Mouse (Mus musculus): ENCODE measurements at regions not wholly inside any gene's neighbourhood (a gene's known extent, or its start where the extent isn't known, plus 50 kb on each side); places are given as distances from the start of the nearest gene placed in this dataset.

- no peaks in the 10 kb centered on the region for H3K27me3 ChIP-seq (ENCODE audit: control insufficient read depth, insufficient read depth, low read length)
- no peaks in the 10 kb centered on the region for H3K36me3 ChIP-seq (ENCODE audit: control insufficient read depth, insufficient read depth, low read length)
- H3K4me1 ChIP-seq (ENCODE audit: control insufficient read depth, insufficient read depth, low read length), result peaks cover 7% of the 10 kb centered on the region; the same call in 1 of the 2 replicates
- no peak overlapping the region for H3K4me2 ChIP-seq (ENCODE audit: low read depth, low read length)
- H3K9me3 ChIP-seq (ENCODE audit: control insufficient read depth, low read length), result no peaks in the 10 kb centered on the region
- no peak overlapping the region for H3K9ac ChIP-seq (replicated peaks; ENCODE audit: low read depth, low read length)
- H3K27ac ChIP-seq (ENCODE audit: low read depth, low read length), result peak overlapping the region; percentile 46; the same call in 1 of the 2 replicates
- no peak overlapping the region for H3K4me3 ChIP-seq (ENCODE audit: low read depth, low read length)
- peak; percentile 41; the same call in 1 of the 2 replicates for ATAC-seq (ENCODE audit: low read depth)
Observed at GRCm38 (mm10) chr4:106255959-106256609, 59.9 kb upstream of the Usp24 start.

GRCm38 (mm10) chr4:106261404-106261803 lies 54.6 kb upstream of the Usp24 start:
- Histone ChIP-seq H3K36me3 (ENCODE audit: control insufficient read depth, insufficient read depth, low read length) (no peaks in the 10 kb centered on the region), H3K27me3 (ENCODE audit: control insufficient read depth, insufficient read depth, low read length) (no peaks in the 10 kb centered on the region), H3K27ac (ENCODE audit: low read depth, low read length) (no peak overlapping the region), H3K4me1 (ENCODE audit: control insufficient read depth, insufficient read depth, low read length) (peaks cover 3% of the 10 kb centered on the region; the same call in 1 of the 2 replicates), H3K9ac (replicated peaks; ENCODE audit: low read depth, low read length) (no peak overlapping the region), H3K4me3 (ENCODE audit: low read depth, low read length) (no peak overlapping the region), H3K9me3 (ENCODE audit: control insufficient read depth, low read length) (no peaks in the 10 kb centered on the region), H3K4me2 (ENCODE audit: low read depth, low read length) (no peak overlapping the region)
- 89% methylated on average over 3 of the region's 3 CpGs for WGBS
- no peak for ATAC-seq (ENCODE audit: low read depth)

GRCm38 (mm10) chr4:106261901-106262560 lies 54.0 kb upstream of the Usp24 start:
- ATAC-seq (ENCODE audit: low read depth), result no peak
- no peak overlapping the region for H3K4me3 ChIP-seq (ENCODE audit: low read depth, low read length)
- H3K9ac ChIP-seq (replicated peaks; ENCODE audit: low read depth, low read length), result no peak overlapping the region
- H3K4me2 ChIP-seq (ENCODE audit: low read depth, low read length), result no peak overlapping the region
- H3K27me3 ChIP-seq (ENCODE audit: control insufficient read depth, insufficient read depth, low read length), result no peaks in the 10 kb centered on the region
- H3K27ac ChIP-seq (ENCODE audit: low read depth, low read length), result no peak overlapping the region
- H3K36me3 ChIP-seq (ENCODE audit: control insufficient read depth, insufficient read depth, low read length), result no peaks in the 10 kb centered on the region
- no peaks in the 10 kb centered on the region for H3K4me1 ChIP-seq (ENCODE audit: control insufficient read depth, insufficient read depth, low read length)
- 64% methylated on average over 3 of the region's 3 CpGs for WGBS
- H3K9me3 ChIP-seq (ENCODE audit: control insufficient read depth, low read length), result no peaks in the 10 kb centered on the region

- Histone ChIP-seq H3K36me3 (ENCODE audit: control insufficient read depth, insufficient read depth, low read length) (no peaks in the 10 kb centered on the region), H3K27me3 (ENCODE audit: control insufficient read depth, insufficient read depth, low read length) (no peaks in the 10 kb centered on the region), H3K27ac (ENCODE audit: low read depth, low read length) (no peak overlapping the region), H3K4me1 (ENCODE audit: control insufficient read depth, insufficient read depth, low read length) (no peaks in the 10 kb centered on the region), H3K4me2 (ENCODE audit: low read depth, low read length) (no peak overlapping the region), H3K9me3 (ENCODE audit: control insufficient read depth, low read length) (no peaks in the 10 kb centered on the region), H3K9ac (replicated peaks; ENCODE audit: low read depth, low read length) (no peak overlapping the region), H3K4me3 (ENCODE audit: low read depth, low read length) (no peak overlapping the region)
- no peak for ATAC-seq (ENCODE audit: low read depth)
- 87% methylated on average over 9 of the region's 9 CpGs for WGBS
Observed at GRCm38 (mm10) chr4:106262751-106263725, 53.0 kb upstream of the Usp24 start.

Measured in neural tube, embryonic 14.5 days (tissue).